9 mouse cellular contexts compared by ENCODE assay signal in genomic region chr6:113166661-113167251, GRCm38 (mm10). TPM values are rescaled to one million over a fixed set of nuclear protein-coding genes. Genes with fewer than 3 reads are reported as not detected.
DNase-seq lines count a peak whose midpoint lies in the region; ATAC-seq and TF ChIP-seq lines count a peak whose summit lies in the region.
"Had no signal": no experiment of that assay in that cellular context is flagged by ENCODE, and none has a peak within 500 bp of the region (broad histone marks: within the 10 kb centered on the region; RNA-seq: fewer than 3 reads in every experiment).

No protein-coding gene starts in this region.

- peak; percentile 33 for DNase-seq in cerebellum, adult 11 months
- DNase-seq in cerebellum, adult 11-12 months = peak; percentile 56
- peak; percentile 70 for DNase-seq in gastrocnemius, adult 2 months
- DNase-seq in intestine, embryonic 14.5 days (ENCODE audit: low spot score) = peak; percentile 64
- peak; percentile 60 to 66 for DNase-seq in left cerebral cortex, adult 18-20 months (ENCODE audit: low spot score in 2 of 2)
- no peak for DNase-seq in yolk sac, embryonic 10.5 days (ENCODE audit: low spot score)

- no peaks in the 10 kb centered on the region for H3K36me3 ChIP-seq in intestine, embryonic 14.5 days (ENCODE audit: control insufficient read depth, insufficient read depth, low read length)
- no peaks in the 10 kb centered on the region; the same call in 1 of the 2 replicates for H3K36me3 ChIP-seq in midbrain, embryonic 16.5 days (ENCODE audit: control insufficient read depth, insufficient read depth, low read length)
- H3K36me3 ChIP-seq: liver, embryonic 15.5 days had no signal

- peak overlapping the region; percentile 53 for H3K27ac ChIP-seq in gastrocnemius, adult 2 months
- no peak overlapping the region for H3K27ac ChIP-seq in intestine, embryonic 14.5 days (ENCODE audit: low read depth)
- H3K27ac ChIP-seq in midbrain, embryonic 16.5 days (ENCODE audit: low read length) = 0 out of 2 replicates have a peak overlapping the region, but pooled peaks have one; percentile 35
- H3K27ac ChIP-seq: liver, embryonic 15.5 days had no signal

- H3K4me1 ChIP-seq in intestine, embryonic 14.5 days (replicated peaks; ENCODE audit: control insufficient read depth, insufficient read depth, low read length) = peaks cover 14% of the 10 kb centered on the region; the same call in 1 of the 2 replicates
- peaks cover 4% of the 10 kb centered on the region; the same call in 1 of the 2 replicates for H3K4me1 ChIP-seq in midbrain, embryonic 16.5 days (ENCODE audit: control insufficient read depth, insufficient read depth, low read length)
- H3K4me1 ChIP-seq: liver, embryonic 15.5 days had no signal

- no peaks in the 10 kb centered on the region for H3K9me3 ChIP-seq in intestine, embryonic 14.5 days (ENCODE audit: control insufficient read depth, low read length)
- no peaks in the 10 kb centered on the region for H3K9me3 ChIP-seq in midbrain, embryonic 16.5 days (replicated peaks; ENCODE audit: control insufficient read depth, low read length, poor library complexity, severe bottlenecking)
- H3K9me3 ChIP-seq: liver, embryonic 15.5 days had no signal

- intact Hi-C loops in gastrocnemius, adult 2 months (cut with DNase I) = no loop called here

- H3K27me3 ChIP-seq in intestine, embryonic 14.5 days (replicated peaks; ENCODE audit: control insufficient read depth, insufficient read depth, low read length) = no peaks in the 10 kb centered on the region
- H3K27me3 ChIP-seq in midbrain, embryonic 16.5 days (ENCODE audit: control insufficient read depth, insufficient read depth, low read depth, low read length) = no peaks in the 10 kb centered on the region
- H3K27me3 ChIP-seq: liver, embryonic 15.5 days had no signal

- no peak overlapping the region for H3K4me2 ChIP-seq in intestine, embryonic 14.5 days (ENCODE audit: low read length)
- H3K4me2 ChIP-seq in midbrain, embryonic 16.5 days (ENCODE audit: low read length) = no peak overlapping the region
- H3K4me2 ChIP-seq: liver, embryonic 15.5 days had no signal

- TF ChIP-seq CTCF in gastrocnemius, adult 2 months (IDR thresholded peaks at IDR 0.05) = no peak

- peak overlapping the region; percentile 52 for H3K4me3 ChIP-seq in gastrocnemius, adult 2 months
- H3K4me3 ChIP-seq in intestine, embryonic 14.5 days (ENCODE audit: low read depth, low read length) = no peak overlapping the region
- no peak overlapping the region for H3K4me3 ChIP-seq in midbrain, embryonic 16.5 days (ENCODE audit: low read depth, low read length)
- H3K4me3 ChIP-seq: liver, embryonic 15.5 days had no signal

- WGBS in intestine, embryonic 14.5 days = 57% methylated on average over 17 of the region's 17 CpGs
- 68% methylated on average over 17 of the region's 17 CpGs for WGBS in midbrain, embryonic 16.5 days

- no peak for ATAC-seq in cerebellum, adult (ENCODE audit: insufficient number of reproducible peaks, low FRiP score, low TSS enrichment)
- peak; percentile 38 for ATAC-seq in intestine, embryonic 14.5 days (replicated peaks; ENCODE audit: low FRiP score, low TSS enrichment, low read depth)
- 0 out of 2 replicates have a peak, but pooled peaks have one; percentile 46 for ATAC-seq in midbrain, embryonic 16.5 days

- no peak overlapping the region for H3K9ac ChIP-seq in intestine, embryonic 14.5 days (ENCODE audit: low read length)
- H3K9ac ChIP-seq in midbrain, embryonic 16.5 days (ENCODE audit: low read depth, low read length) = no peak overlapping the region
- H3K9ac ChIP-seq: liver, embryonic 15.5 days had no signal

RNA-seq across cellular contexts. Expression of gene Lhfpl4, which starts 28.4 kb away (rescaled TPM):
- total RNA-seq in gastrocnemius, adult 2 months (2021) = under 1 TPM; 0.39 to 0.54 TPM
- 1.1 and 1.2 TPM in 2 replicates for polyA plus RNA-seq in intestine, embryonic 14.5 days (2014; fragmentation: Nextera tagmentation; extraction: Ambion mirVana)
- total RNA-seq in left cerebral cortex, adult 18-20 months (2021) = 10 to 100 TPM; 70.8 to 71.8 TPM
- 68.3 and 69.2 TPM in 2 replicates for polyA plus RNA-seq in midbrain, embryonic 16.5 days (2015; fragmentation: Nextera tagmentation; extraction: Ambion mirVana)

Comparison
In these comparisons a context has a peak if more than half of its experiments do, and no peak if none do; other contexts are left out.
1. RNA of gene Lhfpl4, which starts 28.4 kb away (total RNA-seq): 70.8 to 71.8 TPM in left cerebral cortex, adult 18-20 months; 0.39 to 0.54 TPM in gastrocnemius, adult 2 months; every median in the first group is over 10 times any median in the second.